Mouse (Mus musculus): ENCODE results near the gene Hyal3. TPM values are rescaled to one million over a fixed set of nuclear protein-coding genes. Genes with fewer than 3 reads are reported as not detected.

Hyal3 gene
- polyA plus RNA-seq, 1 experiment from 2014 or later, result 0.68 TPM

- peak overlapping the region; percentile 94; the same call in 1 of the 2 replicates for H3K4me3 ChIP-seq
Observed at GRCm38 (mm10) chr9:107631861-107632260, 51.2 kb downstream of the Hyal3 start.

GRCm38 (mm10) chr9:107632478-107632877 lies 51.9 kb downstream of the Hyal3 start:
- Histone ChIP-seq H3K27ac (peak overlapping the region; percentile 89), H3K4me3 (peak overlapping the region; percentile 94), H3K36me3 (no peaks in the 10 kb centered on the region), H3K4me1 (replicated peaks) (peaks cover 75% of the 10 kb centered on the region), H3K9ac (peak overlapping the region; percentile 100), H3K9me3 (replicated peaks) (no peaks in the 10 kb centered on the region), H3K4me2 (peak overlapping the region; percentile 94), H3K27me3 (no peaks in the 10 kb centered on the region)
- WGBS, result 48% methylated on average over 6 of the region's 6 CpGs
- no peak for ATAC-seq (replicated peaks; ENCODE audit: insufficient number of reproducible peaks, insufficient read depth, low FRiP score, low read depth)

More at GRCm38 (mm10) chr9:107631861-107632260, 51.2 kb downstream of the Hyal3 start:
- peak overlapping the region; percentile 89 for H3K27ac ChIP-seq
- no peaks in the 10 kb centered on the region for H3K36me3 ChIP-seq
- peaks cover 75% of the 10 kb centered on the region for H3K4me1 ChIP-seq (replicated peaks)
- H3K9ac ChIP-seq, result peak overlapping the region; percentile 100; the same call in 1 of the 2 replicates
- no peaks in the 10 kb centered on the region for H3K9me3 ChIP-seq (replicated peaks)
- ATAC-seq (replicated peaks; ENCODE audit: insufficient number of reproducible peaks, insufficient read depth, low FRiP score, low read depth), result no peak
- H3K27me3 ChIP-seq, result no peaks in the 10 kb centered on the region
- H3K4me2 ChIP-seq, result peak overlapping the region; percentile 94
- 93% methylated on average over 8 of the region's 8 CpGs for WGBS

- Histone ChIP-seq H3K9me3 (replicated peaks) (no peaks in the 10 kb centered on the region), H3K4me3 (peak overlapping the region; percentile 94), H3K36me3 (no peaks in the 10 kb centered on the region), H3K4me1 (replicated peaks) (peaks cover 68% of the 10 kb centered on the region), H3K4me2 (peak overlapping the region; percentile 94), H3K9ac (peak overlapping the region; percentile 100), H3K27ac (peak overlapping the region; percentile 89), H3K27me3 (no peaks in the 10 kb centered on the region)
- ATAC-seq (replicated peaks; ENCODE audit: insufficient number of reproducible peaks, insufficient read depth, low FRiP score, low read depth), result peak; percentile 45
- 1% methylated on average over 33 of the region's 33 CpGs for WGBS
Observed at GRCm38 (mm10) chr9:107633091-107633660, 52.6 kb downstream of the Hyal3 start.

GRCm38 (mm10) chr9:107633661-107634405 lies 53.2 kb downstream of the Hyal3 start:
- H3K27me3 ChIP-seq, result no peaks in the 10 kb centered on the region
- H3K4me3 ChIP-seq, result peak overlapping the region; percentile 94
- peak overlapping the region; percentile 94 for H3K4me2 ChIP-seq
- ATAC-seq (replicated peaks; ENCODE audit: insufficient number of reproducible peaks, insufficient read depth, low FRiP score, low read depth), result 0 out of 2 replicates have a peak, but pooled peaks have one; percentile 0
- WGBS, result under 1% methylated on average over 15 of the region's 15 CpGs
- no peaks in the 10 kb centered on the region for H3K36me3 ChIP-seq
- H3K27ac ChIP-seq, result peak overlapping the region; percentile 89
- peak overlapping the region; percentile 100 for H3K9ac ChIP-seq
- H3K9me3 ChIP-seq (replicated peaks), result no peaks in the 10 kb centered on the region
- peaks cover 61% of the 10 kb centered on the region for H3K4me1 ChIP-seq (replicated peaks)

DNA sequence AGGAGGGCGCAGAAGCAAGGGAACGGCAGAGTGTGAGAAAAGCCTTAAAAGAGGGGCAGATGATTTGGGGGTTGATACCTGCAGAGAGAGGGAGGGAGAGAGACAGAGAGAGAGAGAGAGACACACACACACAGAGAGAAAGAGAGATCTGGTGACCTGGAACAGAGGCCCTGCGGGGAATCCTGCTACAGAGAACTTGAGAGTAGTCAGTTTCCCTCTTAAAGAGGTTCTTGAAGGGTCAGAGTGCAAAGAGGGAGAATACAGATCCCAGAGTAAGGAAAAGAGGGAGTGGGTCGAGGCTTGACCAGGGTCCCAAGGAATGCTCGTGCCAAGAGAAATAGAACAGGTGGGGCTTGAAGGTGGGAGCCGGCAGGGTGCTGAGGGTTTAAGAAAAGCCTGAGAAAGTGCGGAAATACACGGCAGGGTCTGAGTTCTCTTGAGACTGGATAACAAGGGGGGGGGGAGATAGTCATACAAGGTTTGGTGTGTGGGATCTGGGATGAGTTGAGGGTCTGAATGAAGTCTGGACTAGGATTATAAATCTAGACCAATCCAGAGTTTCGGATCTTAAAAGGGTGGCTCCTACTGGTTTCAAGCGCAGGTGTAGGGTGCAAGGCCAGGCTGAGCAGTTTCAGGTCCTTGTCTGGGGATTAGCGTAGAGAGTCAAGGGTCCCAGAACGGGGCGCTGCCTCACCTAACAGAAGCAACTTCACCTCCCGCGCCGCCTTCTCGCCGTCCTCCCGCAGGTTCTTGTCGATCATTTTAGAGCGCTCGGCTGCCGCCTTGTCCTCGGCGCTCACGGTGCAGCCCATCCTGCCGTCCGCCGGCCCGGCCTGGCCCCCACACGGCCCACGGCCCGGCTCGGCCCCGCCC lies 54.0 kb downstream of the Hyal3 start:
- Histone ChIP-seq H3K9me3 (replicated peaks) (no peaks in the 10 kb centered on the region), H3K4me3 (peak overlapping the region; percentile 94), H3K27me3 (no peaks in the 10 kb centered on the region), H3K27ac (peak overlapping the region; percentile 89), H3K4me2 (peak overlapping the region; percentile 94), H3K4me1 (replicated peaks) (peaks cover 53% of the 10 kb centered on the region), H3K9ac (peak overlapping the region; percentile 100), H3K36me3 (no peaks in the 10 kb centered on the region)
- no peak for ATAC-seq (replicated peaks; ENCODE audit: insufficient number of reproducible peaks, insufficient read depth, low FRiP score, low read depth)
- under 1% methylated on average over 35 of the region's 35 CpGs for WGBS

DNA sequence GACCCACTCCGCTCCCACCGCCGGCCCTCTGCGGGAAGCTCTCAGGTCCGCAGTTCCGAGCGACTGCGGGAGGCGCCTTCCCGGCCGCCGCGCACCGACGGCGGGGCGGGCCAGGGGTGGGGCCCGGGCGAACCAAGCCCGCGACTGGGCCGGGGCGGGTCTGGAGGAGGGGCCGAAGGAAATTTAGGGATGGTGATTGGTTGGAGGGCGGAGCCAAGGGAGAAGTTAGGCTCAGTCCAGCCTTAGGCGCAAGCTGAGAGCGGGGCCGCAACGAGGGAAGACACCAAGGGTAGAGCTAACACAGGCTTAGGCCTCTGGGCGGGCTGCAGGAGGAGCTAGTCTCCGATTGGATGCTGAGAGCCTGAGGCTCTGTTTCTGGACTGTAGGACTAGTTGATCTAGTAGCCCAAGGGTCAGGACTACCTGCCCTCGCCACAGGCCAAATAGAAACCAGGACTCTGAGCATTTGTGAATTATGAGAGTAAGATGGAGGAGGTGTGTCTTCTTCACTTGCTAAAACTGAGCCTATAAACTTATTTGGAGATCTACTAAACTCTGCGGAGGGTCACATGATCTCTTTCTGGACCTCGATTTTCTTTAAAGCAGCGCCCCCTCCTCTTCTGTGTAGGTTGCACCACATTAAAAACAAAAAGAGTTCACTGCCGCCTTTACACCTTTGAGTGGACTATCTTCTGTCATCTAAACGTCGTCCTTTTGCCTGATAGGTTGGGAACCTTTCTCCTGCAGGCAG lies 54.8 kb downstream of the Hyal3 start, which contains the start of gene Gnai2:
Gnai2 (minus strand) TSS at position 89 of the 750 bp plus-strand sequence.
- peak within 1 kb of the TSS; percentile 94 for H3K4me3 ChIP-seq
- no peaks in the 10 kb centered on the region for H3K27me3 ChIP-seq
- peak within 1 kb of the TSS; percentile 89 for H3K27ac ChIP-seq
- ATAC-seq (replicated peaks; ENCODE audit: insufficient number of reproducible peaks, insufficient read depth, low FRiP score, low read depth), result peak; percentile 94
- 3% methylated on average over 38 of the region's 38 CpGs for WGBS
- peak within 1 kb of the TSS; percentile 100 for H3K9ac ChIP-seq
- H3K4me1 ChIP-seq (replicated peaks), result peaks cover 48% of the 10 kb centered on the region
- H3K36me3 ChIP-seq, result no peaks in the 10 kb centered on the region
- peak within 1 kb of the TSS; percentile 94 for H3K4me2 ChIP-seq
- H3K9me3 ChIP-seq (replicated peaks), result no peaks in the 10 kb centered on the region

Other genes starting within 250 kb of the Hyal3 start
- 11.2 and 11.8 TPM in 2 replicates for gene Hemk1, start 242.5 kb upstream of the Hyal3 start, polyA plus RNA-seq (2015; fragmentation: Nextera tagmentation; extraction: Ambion mirVana)
- gene 6430571L13Rik, start 240.2 kb upstream of the Hyal3 start, polyA plus RNA-seq (2015; fragmentation: Nextera tagmentation; extraction: Ambion mirVana), result 0.90 and 1.1 TPM in 2 replicates
- 2.6 and 3.6 TPM in 2 replicates for gene Cacna2d2, start 181.2 kb upstream of the Hyal3 start, polyA plus RNA-seq (2015; fragmentation: Nextera tagmentation; extraction: Ambion mirVana)
- gene Tmem115, start 46.9 kb upstream of the Hyal3 start, polyA plus RNA-seq (2015; fragmentation: Nextera tagmentation; extraction: Ambion mirVana), result 31.5 and 35.5 TPM in 2 replicates
- 14.7 and 19.5 TPM in 2 replicates for gene Cyb561d2, start 38.6 kb upstream of the Hyal3 start, polyA plus RNA-seq (2015; fragmentation: Nextera tagmentation; extraction: Ambion mirVana)
- 26.4 and 30.5 TPM in 2 replicates for gene Nprl2, start 38.6 kb upstream of the Hyal3 start, polyA plus RNA-seq (2015; fragmentation: Nextera tagmentation; extraction: Ambion mirVana)
- gene Zmynd10, start 33.5 kb upstream of the Hyal3 start, polyA plus RNA-seq (2015; fragmentation: Nextera tagmentation; extraction: Ambion mirVana), result 0.40 and 1.7 TPM in 2 replicates
- 45.3 and 54.8 TPM in 2 replicates for gene Rassf1, start 29.3 kb upstream of the Hyal3 start, polyA plus RNA-seq (2015; fragmentation: Nextera tagmentation; extraction: Ambion mirVana)
- gene Tusc2, start 17.6 kb upstream of the Hyal3 start, polyA plus RNA-seq (2015; fragmentation: Nextera tagmentation; extraction: Ambion mirVana), result 41.4 and 43.0 TPM in 2 replicates
- gene Hyal2, start 12.9 kb upstream of the Hyal3 start, polyA plus RNA-seq (2015; fragmentation: Nextera tagmentation; extraction: Ambion mirVana), result 72.2 and 89.3 TPM in 2 replicates
- gene Hyal1, start 3.9 kb upstream of the Hyal3 start, polyA plus RNA-seq (2015; fragmentation: Nextera tagmentation; extraction: Ambion mirVana), result 8.3 and 9.1 TPM in 2 replicates
- gene Naa80, start 1.9 kb upstream of the Hyal3 start, polyA plus RNA-seq (2015; fragmentation: Nextera tagmentation; extraction: Ambion mirVana), result 13.4 and 17.2 TPM in 2 replicates
- gene Ifrd2, start 6.8 kb downstream of the Hyal3 start, polyA plus RNA-seq (2015; fragmentation: Nextera tagmentation; extraction: Ambion mirVana), result 31.7 and 45.7 TPM in 2 replicates
- 9.7 and 10.7 TPM in 2 replicates for gene Sema3b, start 28.4 kb downstream of the Hyal3 start, polyA plus RNA-seq (2015; fragmentation: Nextera tagmentation; extraction: Ambion mirVana)
- gene Gnai2, start 54.5 kb downstream of the Hyal3 start, polyA plus RNA-seq (2015; fragmentation: Nextera tagmentation; extraction: Ambion mirVana), result 367 and 431 TPM in 2 replicates
- gene Slc38a3, start 88.7 kb downstream of the Hyal3 start, polyA plus RNA-seq (2015; fragmentation: Nextera tagmentation; extraction: Ambion mirVana), result 2.5 and 3.6 TPM in 2 replicates
- gene Gnat1, start 98.9 kb downstream of the Hyal3 start, polyA plus RNA-seq (2015; fragmentation: Nextera tagmentation; extraction: Ambion mirVana), result 0.53 and 0.98 TPM in 2 replicates
- 4.1 and 7.1 TPM in 2 replicates for gene Sema3f, start 129.7 kb downstream of the Hyal3 start, polyA plus RNA-seq (2015; fragmentation: Nextera tagmentation; extraction: Ambion mirVana)
- gene Rbm5, start 190.2 kb downstream of the Hyal3 start, polyA plus RNA-seq (2015; fragmentation: Nextera tagmentation; extraction: Ambion mirVana), result 123 and 147 TPM in 2 replicates

Data from heart, embryonic 15.5 days (tissue).